Mouse (Mus musculus) lung, embryonic 14.5 days (tissue): ENCODE measurements around the gene Plekhh1. TPM values are rescaled to one million over a fixed set of nuclear protein-coding genes. Genes with fewer than 3 reads are reported as not detected.
"Not testable (repeated sequence)": the region's sequence is repeated elsewhere in the genome, so short reads cannot be mapped to it uniquely, and the experiment has no call there.

ENCODE experiments used
- ATAC-seq: fragments of 200-750 bp; cut with Nextera tagmentation; 2 replicates; pipeline ENCODE4 v1.8.0; 2017; ENCODE audit warnings: mild to moderate bottlenecking, moderate TSS enrichment, moderate library complexity; ENCODE audit not compliant: insufficient read depth
- DNase-seq: peaks from one replicate; pipeline ENCODE4 v3.0.0-alpha.2; 2015
- H3K27ac ChIP-seq: fragments of 300-500 bp; sonication (generic); 2 replicates; pipeline ENCODE4 v1.5.1; 2014; ENCODE audit warnings: low read depth, mild to moderate bottlenecking, moderate library complexity
- H3K27me3 ChIP-seq: fragments of 300-500 bp; sonication (generic); 2 replicates; pipeline ENCODE4 v1.6.1; 2014; ENCODE audit warnings: low read length, control low read depth; ENCODE audit not compliant: insufficient read depth
- H3K36me3 ChIP-seq: fragments of 300-500 bp; sonication (generic); 2 replicates; pipeline ENCODE4 v1.6.1; 2014; ENCODE audit warnings: control low read depth; ENCODE audit not compliant: insufficient read depth
- H3K4me1 ChIP-seq: fragments of 300-500 bp; sonication (generic); 2 replicates; pipeline ENCODE4 v1.6.1; 2014; ENCODE audit warnings: antibody characterized with exemption, control low read depth; ENCODE audit not compliant: insufficient read depth
- H3K4me2 ChIP-seq: fragments of 300-500 bp; sonication (generic); 2 replicates; pipeline ENCODE4 v1.6.1; 2014; ENCODE audit warnings: mild to moderate bottlenecking
- H3K4me3 ChIP-seq: fragments of 300-500 bp; sonication (generic); 2 replicates; pipeline ENCODE4 v1.5.1; 2014; ENCODE audit warnings: low read depth, low read length
- H3K9ac ChIP-seq: fragments of 300-500 bp; sonication (generic); 2 replicates; pipeline ENCODE4 v1.6.1; 2014
- H3K9me3 ChIP-seq: fragments of 300-500 bp; sonication (generic); 2 replicates; pipeline ENCODE4 v1.6.1; 2016; ENCODE audit warnings: low read depth, low read length, control low read depth
- CTCF ChIP-seq: IDR thresholded peaks from 2 replicates; pipeline ENCODE4 v1.5.1; 2016; ENCODE audit warnings: antibody characterized with exemption, low read depth
- WGBS: fragments of 180-500 bp; shearing (Covaris S2); extraction: QIAGEN DNeasy Blood & Tissue Kit; methylation state at CpG from one replicate; pipeline ENCODE4 v1.1.7; 2014; 5-methylcytosine and 5-hydroxymethylcytosine counted together
- polyA plus RNA-seq: library from polyadenylated mRNA; unstranded; fragments of >200 nt; fragmentation: Nextera tagmentation; extraction: Ambion mirVana; gene quantifications from 2 replicates; pipeline ENCODE4 v1.2.1, GENCODE M21; 2014

Gene Plekhh1
- polyA plus RNA-seq, 1 experiment from 2014 or later, result 5.2 TPM

GRCm38 (mm10) chr12:79006478-79007125 lies 22.4 kb upstream of the Plekhh1 start:
- Histone ChIP-seq H3K27ac (no peak overlapping the region), H3K9me3 (no peaks in the 10 kb centered on the region), H3K4me1 (no peaks in the 10 kb centered on the region), H3K4me3 (peak overlapping the region; percentile 93), H3K27me3 (0 out of 2 replicates have a peak, but pooled peaks cover 4% of the 10 kb centered on the region), H3K36me3 (no peaks in the 10 kb centered on the region), H3K4me2 (peak overlapping the region; percentile 90), H3K9ac (peak overlapping the region; percentile 70)
- peak; percentile 57 for TF ChIP-seq CTCF
- DNase-seq (peak; percentile 62), ATAC-seq (peak; percentile 64)
- WGBS, result under 1% methylated on average over 51 of the region's 53 CpGs

GRCm38 (mm10) chr12:79007126-79007753 lies 21.7 kb upstream of the Plekhh1 start, which contains the start of gene Tmem229b:
Tmem229b (minus strand) TSS chr12:79007627.
- Histone ChIP-seq H3K36me3 (no peaks in the 10 kb centered on the region), H3K27ac (no peak within 1 kb of the TSS), H3K27me3 (0 out of 2 replicates have a peak, but pooled peaks cover 4% of the 10 kb centered on the region), H3K9ac (peak within 1 kb of the TSS; percentile 70), H3K4me2 (peak within 1 kb of the TSS; percentile 90), H3K4me1 (no peaks in the 10 kb centered on the region), H3K9me3 (no peaks in the 10 kb centered on the region), H3K4me3 (peak within 1 kb of the TSS; percentile 93)
- peak; percentile 88 for ATAC-seq
- WGBS, result 2% methylated on average over 46 of the region's 49 CpGs
- DNase-seq, result peak; percentile 73
- TF ChIP-seq CTCF, result no peak

- H3K27me3 ChIP-seq, result 0 out of 2 replicates have a peak, but pooled peaks cover under 1% of the 10 kb centered on the region
- WGBS, result 36% methylated on average over 3 of the region's 3 CpGs
- H3K27ac ChIP-seq, result peak overlapping the region; percentile 7; the same call in 1 of the 2 replicates
Observed at GRCm38 (mm10) chr12:79010569-79010968, 18.4 kb upstream of the Plekhh1 start.

GRCm38 (mm10) chr12:79016109-79016508 lies 12.9 kb upstream of the Plekhh1 start:
- Histone ChIP-seq H3K9me3 (no peaks in the 10 kb centered on the region), H3K36me3 (no peaks in the 10 kb centered on the region), H3K27me3 (no peaks in the 10 kb centered on the region), H3K4me1 (no peaks in the 10 kb centered on the region), H3K27ac (no peak overlapping the region), H3K4me3 (no peak overlapping the region), H3K4me2 (no peak overlapping the region), H3K9ac (no peak overlapping the region)
- DNase-seq (peak; percentile 3), ATAC-seq (no peak)
- TF ChIP-seq CTCF, result no peak
- 43% methylated on average over 5 of the region's 5 CpGs for WGBS

More at GRCm38 (mm10) chr12:79010569-79010968, 18.4 kb upstream of the Plekhh1 start:
- ATAC-seq (no peak), DNase-seq (peak; percentile 16)
- TF ChIP-seq CTCF, result no peak
- Histone ChIP-seq H3K9me3 (no peaks in the 10 kb centered on the region), H3K4me1 (no peaks in the 10 kb centered on the region), H3K4me3 (no peak overlapping the region), H3K9ac (no peak overlapping the region), H3K4me2 (no peak overlapping the region), H3K36me3 (no peaks in the 10 kb centered on the region)

GRCm38 (mm10) chr12:79017994-79018399 lies 11.0 kb upstream of the Plekhh1 start:
- Histone ChIP-seq H3K27me3 (no peaks in the 10 kb centered on the region), H3K4me2 (no peak overlapping the region), H3K4me3 (no peak overlapping the region), H3K9me3 (no peaks in the 10 kb centered on the region), H3K27ac (no peak overlapping the region), H3K4me1 (no peaks in the 10 kb centered on the region), H3K9ac (no peak overlapping the region), H3K36me3 (no peaks in the 10 kb centered on the region)
- WGBS, result 60% methylated on average over 4 of the region's 4 CpGs
- TF ChIP-seq CTCF, result no peak
- ATAC-seq (no peak), DNase-seq (no peak)

GRCm38 (mm10) chr12:79021902-79022301 lies 7.1 kb upstream of the Plekhh1 start:
- H3K9ac ChIP-seq, result no peak overlapping the region
- no peaks in the 10 kb centered on the region for H3K4me1 ChIP-seq
- no peak for ATAC-seq
- no peaks in the 10 kb centered on the region for H3K36me3 ChIP-seq
- TF ChIP-seq CTCF, result no peak
- DNase-seq, result no peak
- no peak overlapping the region for H3K4me3 ChIP-seq
- WGBS, result 92% methylated on average over 1 of the region's 1 CpGs
- H3K4me2 ChIP-seq, result no peak overlapping the region
- no peaks in the 10 kb centered on the region for H3K9me3 ChIP-seq
- H3K27ac ChIP-seq, result no peak overlapping the region
- no peaks in the 10 kb centered on the region for H3K27me3 ChIP-seq

- H3K27ac ChIP-seq, result no peak overlapping the region
- no peaks in the 10 kb centered on the region for H3K36me3 ChIP-seq
- peak; percentile 82 for DNase-seq
- no peak overlapping the region for H3K4me3 ChIP-seq
- TF ChIP-seq CTCF, result peak; percentile 84
- H3K9me3 ChIP-seq, result no peaks in the 10 kb centered on the region
- no peak overlapping the region for H3K4me2 ChIP-seq
- ATAC-seq, result peak; percentile 82; the same call in 1 of the 2 replicates
- H3K9ac ChIP-seq, result no peak overlapping the region
- no peaks in the 10 kb centered on the region for H3K4me1 ChIP-seq
- H3K27me3 ChIP-seq, result no peaks in the 10 kb centered on the region
- WGBS, result 15% methylated on average over 3 of the region's 3 CpGs
Observed at GRCm38 (mm10) chr12:79022882-79023281, 6.1 kb upstream of the Plekhh1 start.

GRCm38 (mm10) chr12:79027526-79027925 lies 1.4 kb upstream of the Plekhh1 start:
- not testable (repeated sequence) for H3K4me1 ChIP-seq, H3K27me3 ChIP-seq, H3K36me3 ChIP-seq, ATAC-seq, H3K4me2 ChIP-seq, H3K9me3 ChIP-seq, H3K4me3 ChIP-seq, H3K27ac ChIP-seq, H3K9ac ChIP-seq, DNase-seq
- 93% methylated on average over 7 of the region's 8 CpGs for WGBS
